Comparison of ENCODE assay signal across 8 mouse cellular contexts in genomic region chr7:25237249-25238014, GRCm38 (mm10). TPM values are rescaled to one million over a fixed set of nuclear protein-coding genes. Genes with fewer than 3 reads are reported as not detected.
DNase-seq lines count a peak whose midpoint lies in the region; ATAC-seq and TF ChIP-seq lines count a peak whose summit lies in the region.

Gsk3a (minus strand) TSS chr7:25237851.

- H3K9ac ChIP-seq in ES-E14 (ENCODE audit: insufficient read depth, low read depth, low read length, poor library complexity, severe bottlenecking): peak within 1 kb of the TSS; percentile 99
- peak within 1 kb of the TSS; percentile 96 for H3K9ac ChIP-seq in forebrain, postnatal 0 days
- peak within 1 kb of the TSS; percentile 99 for H3K9ac ChIP-seq in lung, embryonic 16.5 days (ENCODE audit: low read length)

- DNase-seq in ES-E14 (ENCODE audit: low read depth, low spot score): peak; percentile 94
- peak; percentile 97 for DNase-seq in cerebellum, adult 11 months
- peak; percentile 98 for DNase-seq in forebrain, postnatal 0 days
- peak; percentile 98 for DNase-seq in heart, postnatal 4 days
- DNase-seq in layer of hippocampus, adult 9-10 months (ENCODE audit: low spot score): peak; percentile 97
- peak; percentile 98 for DNase-seq in retina, embryonic 14.5 days (ENCODE audit: low spot score)
- DNase-seq in thymus, postnatal 4 days: peak; percentile 98

- in situ Hi-C loops in ES-E14 (cut with MboI; ENCODE audit: low sequenced_read_pairs in 2 of 2, unreplicated experiment in 2 of 2): no loop called here

- H3K4me3 ChIP-seq in ES-E14 (ENCODE audit: insufficient read depth in 1 of 2, low read depth in 1 of 2, low read length in 2 of 2, poor library complexity in 1 of 2, severe bottlenecking in 1 of 2): peak within 1 kb of the TSS; percentile 83 to 99
- peak within 1 kb of the TSS; percentile 76 for H3K4me3 ChIP-seq in forebrain, postnatal 0 days (ENCODE audit: low read depth, low read length)
- H3K4me3 ChIP-seq in lung, embryonic 16.5 days (ENCODE audit: low read length): peak within 1 kb of the TSS; percentile 90

- peaks cover 25% of the 10 kb centered on the region for H3K36me3 ChIP-seq in ES-E14 (ENCODE audit: control insufficient read depth, insufficient read depth, low read length, poor library complexity, severe bottlenecking)
- peaks cover 28% of the 10 kb centered on the region for H3K36me3 ChIP-seq in forebrain, postnatal 0 days (ENCODE audit: insufficient read depth)
- peaks cover 21% of the 10 kb centered on the region for H3K36me3 ChIP-seq in lung, embryonic 16.5 days (ENCODE audit: control insufficient read depth, insufficient read depth, low read length)

- H3K27me3 ChIP-seq in forebrain, postnatal 0 days (ENCODE audit: insufficient read depth, low read length): no peaks in the 10 kb centered on the region
- no peaks in the 10 kb centered on the region for H3K27me3 ChIP-seq in lung, embryonic 16.5 days (ENCODE audit: control insufficient read depth, insufficient read depth, low read depth, low read length)

- peak; percentile 86 for ATAC-seq in forebrain, postnatal 0 days
- peak; percentile 90 for ATAC-seq in lung, embryonic 16.5 days (ENCODE audit: low read depth)

- H3K9me3 ChIP-seq in ES-E14 (ENCODE audit: control insufficient read depth, insufficient read depth, low read depth, low read length): no peaks in the 10 kb centered on the region
- no peaks in the 10 kb centered on the region for H3K9me3 ChIP-seq in forebrain, postnatal 0 days (ENCODE audit: low read length)
- H3K9me3 ChIP-seq in lung, embryonic 16.5 days (ENCODE audit: control insufficient read depth, low read length): no peaks in the 10 kb centered on the region

- peak within 1 kb of the TSS; percentile 69 for H3K4me2 ChIP-seq in forebrain, postnatal 0 days (ENCODE audit: low read depth)
- peak within 1 kb of the TSS; percentile 86 for H3K4me2 ChIP-seq in lung, embryonic 16.5 days (ENCODE audit: low read depth, low read length)

- 0% methylated on average over 62 of the region's 76 CpGs for WGBS in forebrain, postnatal 0 days
- WGBS in lung, embryonic 16.5 days: under 1% methylated on average over 64 of the region's 76 CpGs

- peak within 1 kb of the TSS; percentile 65 for H3K27ac ChIP-seq in ES-E14 (ENCODE audit: insufficient read depth, low read depth, low read length, poor library complexity, severe bottlenecking)
- H3K27ac ChIP-seq in forebrain, postnatal 0 days (ENCODE audit: low read depth, low read length): peak within 1 kb of the TSS; percentile 81
- H3K27ac ChIP-seq in lung, embryonic 16.5 days (ENCODE audit: low read length): peak within 1 kb of the TSS; percentile 88

- TF ChIP-seq CTCF in forebrain, postnatal 0 days (IDR thresholded peaks at IDR 0.05; ENCODE audit: low read depth): no peak

- H3K4me1 ChIP-seq in ES-E14 (ENCODE audit: control insufficient read depth in 2 of 2, insufficient read depth in 2 of 2, low read length in 2 of 2, poor library complexity in 1 of 2): peaks cover 2 to 4% of the 10 kb centered on the region in 2 experiments; a peak in 3 of 4 replicates
- H3K4me1 ChIP-seq in forebrain, postnatal 0 days (ENCODE audit: insufficient read depth): peaks cover 11% of the 10 kb centered on the region
- peaks cover 19% of the 10 kb centered on the region for H3K4me1 ChIP-seq in lung, embryonic 16.5 days (replicated peaks; ENCODE audit: control insufficient read depth, insufficient read depth, low read length)

TF ChIP-seq in ES-E14, 5 proteins besides CTCF, POLR2A, EP300 and RAD21:
- TF ChIP-seq MAFK (IDR thresholded peaks at IDR 0.05; ENCODE audit: insufficient read depth, low read depth, low read length): no peak
- no peak for TF ChIP-seq HCFC1 (IDR thresholded peaks at IDR 0.05; ENCODE audit: borderline replicate concordance, insufficient read depth, low read length)
- no peak for TF ChIP-seq ZNF384 (IDR thresholded peaks at IDR 0.05; ENCODE audit: low read depth, low read length)
- TF ChIP-seq CHD2 (IDR thresholded peaks at IDR 0.05; ENCODE audit: low read depth, low read length): no peak
- TF ChIP-seq ZC3H11A (IDR thresholded peaks at IDR 0.05; ENCODE audit: borderline replicate concordance, low read depth, low read length): no peak

RNA-seq across cellular contexts. Expression of gene Gsk3a, which starts in this region (rescaled TPM):
- total RNA-seq in ES-E14 (2012; rRNA removed): 38.2 and 38.5 TPM in 2 replicates
- total RNA-seq in forebrain, postnatal 0 days (2014; rRNA removed): 150 and 154 TPM in 2 replicates
- 21.0 and 21.5 TPM in 2 replicates for polyA plus RNA-seq in forebrain, postnatal 0 days (2015; fragmentation: Nextera tagmentation; extraction: Ambion mirVana)
- total RNA-seq in heart, postnatal 4 days (2021): 10 to 100 TPM; 68.2 to 70.9 TPM
- 7.1 and 8.2 TPM in 2 replicates for polyA plus RNA-seq in lung, embryonic 16.5 days (2015; fragmentation: Nextera tagmentation; extraction: Ambion mirVana)

Comparison
In these comparisons a context has a peak if more than half of its experiments do, and no peak if none do; other contexts are left out.
1. Peak in every context shown above with its lines: DNase-seq, ATAC-seq, H3K4me3 ChIP-seq and H3K27ac ChIP-seq.